Mouse (Mus musculus) small intestine, adult 2 months (tissue): ENCODE measurements at regions not wholly inside any gene's neighbourhood (a gene's known extent, or its start where the extent isn't known, plus 50 kb on each side); places are given as distances from the start of the nearest gene placed in this dataset.

ENCODE experiments used
- H3K27ac ChIP-seq: fragments of 200-500 bp; 2 replicates; pipeline ENCODE4 v1.5.1; 2012; ENCODE audit warnings: low read depth, low read length, control low read depth, inconsistent platforms; ENCODE audit not compliant: insufficient read depth
- H3K27me3 ChIP-seq: fragments of 200-500 bp; 2 replicates; pipeline ENCODE4 v1.6.1; 2012; ENCODE audit warnings: mild to moderate bottlenecking, moderate library complexity, low read length, inconsistent platforms; ENCODE audit not compliant: control insufficient read depth, insufficient read depth
- H3K36me3 ChIP-seq: fragments of 200-500 bp; 2 replicates; pipeline ENCODE4 v1.6.1; 2012; ENCODE audit warnings: mild to moderate bottlenecking, low read length, control low read depth, inconsistent platforms; ENCODE audit not compliant: control insufficient read depth, insufficient read depth
- H3K4me1 ChIP-seq: fragments of 200-500 bp; 2 replicates; pipeline ENCODE4 v1.6.1; 2012; ENCODE audit warnings: low read length, inconsistent platforms, mixed read lengths; ENCODE audit not compliant: control insufficient read depth, insufficient read depth, insufficient read length
- H3K4me3 ChIP-seq: fragments of 200-500 bp; 2 replicates; pipeline ENCODE4 v1.5.1; 2012; ENCODE audit warnings: low read depth, mild to moderate bottlenecking, control low read depth, inconsistent platforms, low read length, moderate library complexity
- CTCF ChIP-seq: fragments of 200-500 bp; IDR thresholded peaks from 2 replicates; pipeline ENCODE4 v1.5.1; 2012; ENCODE audit warnings: low read depth, mild to moderate bottlenecking, control low read depth, inconsistent platforms, low read length, moderate library complexity, mixed read lengths; ENCODE audit not compliant: insufficient replicate concordance, insufficient read length; ENCODE audit errors: extremely low read depth
- POLR2A ChIP-seq: fragments of 200-500 bp; IDR thresholded peaks from 2 replicates; pipeline ENCODE4 v1.6.1; 2012; ENCODE audit warnings: low read depth, mild to moderate bottlenecking, control low read depth, inconsistent platforms, low read length, moderate library complexity
- WGBS: fragments of 180-500 bp; shearing (Covaris S2); methylation state at CpG from one replicate; pipeline ENCODE4 v1.1.7; 2018; 5-methylcytosine and 5-hydroxymethylcytosine counted together

DNA sequence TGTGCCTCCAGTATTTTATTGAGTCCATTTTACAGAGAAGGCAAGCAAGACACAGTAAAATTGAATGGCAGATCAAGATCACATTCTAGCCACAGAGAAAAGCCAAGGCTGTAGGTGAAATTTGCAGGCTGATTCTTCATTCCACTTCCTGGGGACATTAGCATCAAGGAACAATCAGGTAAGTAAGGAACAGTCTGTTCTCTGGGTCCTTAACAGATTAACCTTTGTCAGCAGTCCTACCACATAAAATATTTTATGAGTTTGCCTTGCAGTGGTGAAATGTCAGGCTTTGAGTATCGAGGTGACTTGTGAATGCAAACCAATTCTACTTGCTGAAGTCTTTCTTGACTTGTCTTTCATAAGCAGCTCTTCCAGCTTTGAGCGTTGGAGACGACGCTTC lies 50.2 kb upstream of the Atp1a1 start:
- TF ChIP-seq POLR2A (no peak), CTCF (no peak)
- H3K27me3 ChIP-seq: no peaks in the 10 kb centered on the region
- H3K36me3 ChIP-seq: no peaks in the 10 kb centered on the region
- no peak overlapping the region for H3K4me3 ChIP-seq
- H3K27ac ChIP-seq: no peak overlapping the region
- H3K4me1 ChIP-seq: peaks cover 10% of the 10 kb centered on the region; the same call in 1 of the 2 replicates
- WGBS: 68% methylated on average over 4 of the region's 4 CpGs
